Mouse (Mus musculus) kidney, adult 9 months (tissue): ENCODE results near the gene Plxdc2.

Experiments used
- DNase-seq: peaks from one replicate; pipeline ENCODE4 v3.0.0; 2022

Gene Plxdc2

GRCm38 (mm10) chr2:16414340-16414976 lies 58.4 kb downstream of the Plxdc2 start:
- no peak for DNase-seq

- DNase-seq: no peak
Observed at GRCm38 (mm10) chr2:16439030-16439429, 82.9 kb downstream of the Plxdc2 start.

GRCm38 (mm10) chr2:16442643-16443042 lies 86.5 kb downstream of the Plxdc2 start:
- DNase-seq: peak; percentile 56

GRCm38 (mm10) chr2:16447936-16448335 lies 91.8 kb downstream of the Plxdc2 start:
- DNase-seq: no peak

- peak; percentile 80 for DNase-seq
Observed at GRCm38 (mm10) chr2:16450838-16451665, 94.9 kb downstream of the Plxdc2 start.

- no peak for DNase-seq
Observed at GRCm38 (mm10) chr2:16451666-16452009, 95.5 kb downstream of the Plxdc2 start.

GRCm38 (mm10) chr2:16452080-16452479 lies 96.0 kb downstream of the Plxdc2 start:
- DNase-seq: no peak

GRCm38 (mm10) chr2:16456264-16456780 lies 100.2 kb downstream of the Plxdc2 start:
- DNase-seq: no peak

- DNase-seq: no peak
Observed at GRCm38 (mm10) chr2:16459490-16459889, 103.4 kb downstream of the Plxdc2 start.

GRCm38 (mm10) chr2:16470099-16470498 lies 114.0 kb downstream of the Plxdc2 start:
- DNase-seq: no peak

GRCm38 (mm10) chr2:16483943-16484342 lies 127.8 kb downstream of the Plxdc2 start:
- no peak for DNase-seq

GRCm38 (mm10) chr2:16485970-16486369 lies 129.9 kb downstream of the Plxdc2 start:
- DNase-seq: no peak

- peak; percentile 13 for DNase-seq
Observed at GRCm38 (mm10) chr2:16491242-16491641, 135.1 kb downstream of the Plxdc2 start.

- no peak for DNase-seq
Observed at GRCm38 (mm10) chr2:16502843-16503242, 146.7 kb downstream of the Plxdc2 start.

- no peak for DNase-seq
Observed at GRCm38 (mm10) chr2:16507540-16508230, 151.6 kb downstream of the Plxdc2 start.

GRCm38 (mm10) chr2:16518148-16518547 lies 162.0 kb downstream of the Plxdc2 start:
- DNase-seq: no peak

- DNase-seq: no peak
Observed at GRCm38 (mm10) chr2:16523427-16523826, 167.3 kb downstream of the Plxdc2 start.

GRCm38 (mm10) chr2:16532244-16532643 lies 176.1 kb downstream of the Plxdc2 start:
- no peak for DNase-seq

GRCm38 (mm10) chr2:16534566-16534965 lies 178.5 kb downstream of the Plxdc2 start:
- no peak for DNase-seq

- no peak for DNase-seq
Observed at GRCm38 (mm10) chr2:16541226-16541625, 185.1 kb downstream of the Plxdc2 start.

- DNase-seq: no peak
Observed at GRCm38 (mm10) chr2:16545207-16545606, 189.1 kb downstream of the Plxdc2 start.

- peak; percentile 20 for DNase-seq
Observed at GRCm38 (mm10) chr2:16559287-16559686, 203.2 kb downstream of the Plxdc2 start.

GRCm38 (mm10) chr2:16568263-16568662 lies 212.2 kb downstream of the Plxdc2 start:
- no peak for DNase-seq
